ENCODE assay signal across 15 mouse cellular contexts in genomic region chr17:26315474-26315873, GRCm38 (mm10).
DNase-seq lines count a peak whose midpoint lies in the region; ATAC-seq and TF ChIP-seq lines count a peak whose summit lies in the region.
"Had no signal": no experiment of that assay in that cellular context is flagged by ENCODE, and none has a peak within 500 bp of the region (broad histone marks: within the 10 kb centered on the region; RNA-seq: fewer than 3 reads in every experiment).

No protein-coding gene starts in this region.

- no peak for ATAC-seq in forebrain, embryonic 14.5 days
- ATAC-seq in hindbrain, postnatal 0 days = no peak
- ATAC-seq: activated CD4-positive, CD25-positive, alpha-beta regulatory T cell, adult 4 months; intestine, embryonic 16.5 days; liver, postnatal 0 days; midbrain, embryonic 15.5 days had no signal

- DNase-seq in heart, embryonic 10.5 days (ENCODE audit: low spot score) = peak; percentile 61
- no peak for DNase-seq in heart, postnatal 25 days (ENCODE audit: low spot score)
- DNase-seq in kidney, adult 9 months = peak; percentile 58
- DNase-seq in kidney, postnatal 36 days = peak; percentile 58 to 62
- peak; percentile 41 for DNase-seq in lung, postnatal 25 days (ENCODE audit: low spot score)
- DNase-seq in retina, postnatal 1 day = no peak
- no peak for DNase-seq in forebrain, embryonic 14.5 days (ENCODE audit: low spot score)
- DNase-seq in hindbrain, postnatal 0 days (ENCODE audit: low spot score) = no peak
- DNase-seq: cerebellum, adult 18-20 months; liver, postnatal 0 days; thymus, postnatal 25 days had no signal

- H3K4me1 ChIP-seq in heart, embryonic 10.5 days = peaks cover 7% of the 10 kb centered on the region; the same call in 1 of the 2 replicates
- H3K4me1 ChIP-seq in forebrain, embryonic 14.5 days (ENCODE audit: control insufficient read depth, insufficient read depth, low read length) = no peaks in the 10 kb centered on the region
- H3K4me1 ChIP-seq in hindbrain, postnatal 0 days (ENCODE audit: insufficient read depth, low read length) = no peaks in the 10 kb centered on the region

- no peak overlapping the region for H3K4me3 ChIP-seq in heart, embryonic 10.5 days
- H3K4me3 ChIP-seq in forebrain, embryonic 14.5 days (ENCODE audit: low read depth, low read length) = no peak overlapping the region
- no peak overlapping the region for H3K4me3 ChIP-seq in hindbrain, postnatal 0 days (ENCODE audit: low read length)
- H3K4me3 ChIP-seq: midbrain, embryonic 15.5 days; stomach, embryonic 15.5 days had no signal

- TF ChIP-seq CTCF in hindbrain, postnatal 0 days (IDR thresholded peaks at IDR 0.05; ENCODE audit: low read depth) = no peak

- 44% methylated on average over 10 of the region's 10 CpGs for WGBS in heart, embryonic 10.5 days
- 32% methylated on average over 10 of the region's 10 CpGs for WGBS in forebrain, embryonic 14.5 days
- WGBS in hindbrain, postnatal 0 days = 42% methylated on average over 10 of the region's 10 CpGs

- no peaks in the 10 kb centered on the region for H3K9me3 ChIP-seq in heart, embryonic 10.5 days
- no peaks in the 10 kb centered on the region for H3K9me3 ChIP-seq in forebrain, embryonic 14.5 days (replicated peaks; ENCODE audit: control insufficient read depth, low read length)
- H3K9me3 ChIP-seq in hindbrain, postnatal 0 days (ENCODE audit: low read length) = no peaks in the 10 kb centered on the region
- H3K9me3 ChIP-seq: midbrain, embryonic 15.5 days; stomach, embryonic 15.5 days had no signal

- H3K36me3 ChIP-seq in heart, embryonic 10.5 days = no peaks in the 10 kb centered on the region
- no peaks in the 10 kb centered on the region for H3K36me3 ChIP-seq in forebrain, embryonic 14.5 days (ENCODE audit: control insufficient read depth, insufficient read depth, low read length)
- H3K36me3 ChIP-seq in hindbrain, postnatal 0 days (ENCODE audit: insufficient read depth, low read length) = no peaks in the 10 kb centered on the region
- H3K36me3 ChIP-seq: midbrain, embryonic 15.5 days; stomach, embryonic 15.5 days had no signal

- intact Hi-C loops in heart, postnatal 25 days (cut with DNase I) = loop anchor here (2.0 kb wide), 2 partner anchors 53 to 105 kb away; no protein-coding TSS in a partner anchor

- no peak overlapping the region for H3K9ac ChIP-seq in forebrain, embryonic 14.5 days (ENCODE audit: low read length)
- no peak overlapping the region for H3K9ac ChIP-seq in hindbrain, postnatal 0 days (replicated peaks; ENCODE audit: low read length)
- H3K9ac ChIP-seq: liver, postnatal 0 days; midbrain, embryonic 15.5 days; stomach, embryonic 15.5 days had no signal

- no peak overlapping the region for H3K4me2 ChIP-seq in forebrain, embryonic 14.5 days (ENCODE audit: low read length)
- H3K4me2 ChIP-seq in hindbrain, postnatal 0 days (ENCODE audit: low read depth, low read length) = no peak overlapping the region
- H3K4me2 ChIP-seq: midbrain, embryonic 15.5 days; stomach, embryonic 15.5 days had no signal

- H3K27ac ChIP-seq in heart, embryonic 10.5 days = no peak overlapping the region
- H3K27ac ChIP-seq in forebrain, embryonic 14.5 days (ENCODE audit: low read depth, low read length) = no peak overlapping the region
- H3K27ac ChIP-seq in hindbrain, postnatal 0 days = no peak overlapping the region
- H3K27ac ChIP-seq: midbrain, embryonic 15.5 days; stomach, embryonic 15.5 days had no signal

- H3K27me3 ChIP-seq in heart, embryonic 10.5 days (ENCODE audit: insufficient read depth, poor library complexity, severe bottlenecking) = peaks cover 13% of the 10 kb centered on the region
- no peaks in the 10 kb centered on the region for H3K27me3 ChIP-seq in forebrain, embryonic 14.5 days (replicated peaks; ENCODE audit: control insufficient read depth, insufficient read depth, low read length)
- H3K27me3 ChIP-seq in hindbrain, postnatal 0 days (ENCODE audit: insufficient read depth, low read length) = no peaks in the 10 kb centered on the region
- H3K27me3 ChIP-seq: stomach, embryonic 15.5 days had no signal

Comparison
In these comparisons a context has a peak if more than half of its experiments do, and no peak if none do; other contexts are left out.
1. DNase-seq: peak in heart, embryonic 10.5 days (single experiment), kidney, adult 9 months (single experiment), kidney, postnatal 36 days (2 of 2) and lung, postnatal 25 days (single experiment); none in heart, postnatal 25 days (single experiment), retina, postnatal 1 day (single experiment), forebrain, embryonic 14.5 days (single experiment) and hindbrain, postnatal 0 days (single experiment).